Mouse (Mus musculus): ENCODE measurements around the gene Hbs1l.
"Not testable (repeated sequence)": the region's sequence is repeated elsewhere in the genome, so short reads cannot be mapped to it uniquely, and the experiment has no call there.

Gene Hbs1l

GRCm38 (mm10) chr10:21359086-21359485 lies 63.3 kb downstream of the Hbs1l start:
- no peak for DNase-seq (ENCODE audit: low spot score in 2 of 2)

GRCm38 (mm10) chr10:21361871-21362270 lies 66.1 kb downstream of the Hbs1l start:
- DNase-seq (ENCODE audit: low spot score in 2 of 2): no peak

GRCm38 (mm10) chr10:21363297-21363696 lies 67.5 kb downstream of the Hbs1l start:
- DNase-seq (ENCODE audit: low spot score in 2 of 2): no peak

GRCm38 (mm10) chr10:21364946-21365345 lies 69.2 kb downstream of the Hbs1l start:
- no peak for DNase-seq (ENCODE audit: low spot score in 2 of 2)

- DNase-seq (ENCODE audit: low spot score in 2 of 2): no peak
Measured at GRCm38 (mm10) chr10:21365897-21366296, 70.1 kb downstream of the Hbs1l start.

GRCm38 (mm10) chr10:21366471-21366870 lies 70.7 kb downstream of the Hbs1l start:
- no peak for DNase-seq (ENCODE audit: low spot score in 2 of 2)

GRCm38 (mm10) chr10:21367481-21367880 lies 71.7 kb downstream of the Hbs1l start:
- no peak for DNase-seq (ENCODE audit: low spot score in 2 of 2)

- no peak for DNase-seq (ENCODE audit: low spot score in 2 of 2)
Measured at GRCm38 (mm10) chr10:21369586-21369985, 73.8 kb downstream of the Hbs1l start.

- no peak for DNase-seq (ENCODE audit: low spot score in 2 of 2)
Measured at GRCm38 (mm10) chr10:21372271-21372670, 76.5 kb downstream of the Hbs1l start.

GRCm38 (mm10) chr10:21376682-21377473 lies 81.1 kb downstream of the Hbs1l start, which contains the start of gene Aldh8a1:
Gene Aldh8a1, plus strand, starts transcription at chr10:21377291.
- no peak for DNase-seq (ENCODE audit: low spot score in 2 of 2)

GRCm38 (mm10) chr10:21378196-21378944 lies 82.6 kb downstream of the Hbs1l start:
- no peak for DNase-seq (ENCODE audit: low spot score in 2 of 2)

GRCm38 (mm10) chr10:21382914-21383313 lies 87.1 kb downstream of the Hbs1l start:
- no peak for DNase-seq (ENCODE audit: low spot score in 2 of 2)

- DNase-seq (ENCODE audit: low spot score in 2 of 2): no peak
Measured at GRCm38 (mm10) chr10:21385111-21385663, 89.4 kb downstream of the Hbs1l start.

GRCm38 (mm10) chr10:21389075-21389474 lies 93.3 kb downstream of the Hbs1l start:
- DNase-seq (ENCODE audit: low spot score in 2 of 2): no peak

- no peak for DNase-seq (ENCODE audit: low spot score in 2 of 2)
Measured at GRCm38 (mm10) chr10:21390440-21390839, 94.7 kb downstream of the Hbs1l start.

- no peak for DNase-seq (ENCODE audit: low spot score in 2 of 2)
Measured at GRCm38 (mm10) chr10:21391286-21391685, 95.5 kb downstream of the Hbs1l start.

GRCm38 (mm10) chr10:21393390-21393789 lies 97.6 kb downstream of the Hbs1l start:
- DNase-seq (ENCODE audit: low spot score in 2 of 2): no peak

- no peak for DNase-seq (ENCODE audit: low spot score in 2 of 2)
Measured at GRCm38 (mm10) chr10:21395426-21396139, 99.8 kb downstream of the Hbs1l start.

GRCm38 (mm10) chr10:21398873-21399425 lies 103.2 kb downstream of the Hbs1l start:
- DNase-seq (ENCODE audit: low spot score in 2 of 2): not testable (repeated sequence)

- DNase-seq (ENCODE audit: low spot score in 2 of 2): no peak
Measured at GRCm38 (mm10) chr10:21399622-21400021, 103.8 kb downstream of the Hbs1l start.

GRCm38 (mm10) chr10:21400031-21400430 lies 104.3 kb downstream of the Hbs1l start:
- no peak for DNase-seq (ENCODE audit: low spot score in 2 of 2)

- no peak for DNase-seq (ENCODE audit: low spot score in 2 of 2)
Measured at GRCm38 (mm10) chr10:21400453-21400852, 104.7 kb downstream of the Hbs1l start.

All from right cerebral cortex, postnatal 36 days (tissue).